Mouse (Mus musculus) liver, postnatal 0 days (tissue): ENCODE results near the gene Dpyd. TPM values are rescaled to one million over a fixed set of nuclear protein-coding genes. Genes with fewer than 3 reads are reported as not detected.

Source experiments
- ATAC-seq: fragments of 200-750 bp; cut with Nextera tagmentation; 2 replicates; pipeline ENCODE4 v1.8.0; 2017; ENCODE audit warnings: mild to moderate bottlenecking, moderate library complexity
- DNase-seq: peaks from one replicate; pipeline ENCODE4 v3.0.0-alpha.2; 2016
- H3K27ac ChIP-seq: fragments of 300-500 bp; sonication (generic); 2 replicates; pipeline ENCODE4 v1.5.1; 2014; ENCODE audit warnings: antibody characterized with exemption, moderate library complexity, mild to moderate bottlenecking, low read depth
- H3K27me3 ChIP-seq: fragments of 300-500 bp; sonication (generic); 2 replicates; pipeline ENCODE4 v1.6.1; 2014; ENCODE audit warnings: low read length, control low read depth, mixed read lengths; ENCODE audit not compliant: insufficient read depth
- H3K36me3 ChIP-seq: fragments of 300-500 bp; sonication (generic); replicated peaks from 2 replicates; pipeline ENCODE4 v1.6.1; 2014; ENCODE audit warnings: mild to moderate bottlenecking, control low read depth, low read length, moderate library complexity, mixed read lengths; ENCODE audit not compliant: insufficient read depth
- H3K4me1 ChIP-seq: fragments of 300-500 bp; sonication (generic); 2 replicates; pipeline ENCODE4 v1.6.1; 2014; ENCODE audit warnings: antibody characterized with exemption, mild to moderate bottlenecking, control low read depth; ENCODE audit not compliant: insufficient read depth
- H3K4me2 ChIP-seq: fragments of 300-500 bp; sonication (generic); 2 replicates; pipeline ENCODE4 v1.6.1; 2014; ENCODE audit warnings: low read depth, mild to moderate bottlenecking, low read length, moderate library complexity, mixed read lengths
- H3K4me3 ChIP-seq: fragments of 300-500 bp; sonication (generic); 2 replicates; pipeline ENCODE4 v1.5.1; 2014; ENCODE audit warnings: low read depth, low read length
- H3K9ac ChIP-seq: fragments of 300-500 bp; sonication (generic); replicated peaks from 2 replicates; pipeline ENCODE4 v1.6.1; 2014; ENCODE audit warnings: mild to moderate bottlenecking, moderate library complexity
- H3K9me3 ChIP-seq: fragments of 300-500 bp; sonication (generic); 2 replicates; pipeline ENCODE4 v1.6.1; 2016; ENCODE audit warnings: mild to moderate bottlenecking, control low read depth, low read length, mixed read lengths
- CTCF ChIP-seq: sonication (generic); IDR thresholded peaks from 2 replicates; pipeline ENCODE4 v1.5.1; 2016; ENCODE audit warnings: antibody characterized with exemption, low read depth
- EP300 ChIP-seq: IDR thresholded peaks from 2 replicates; pipeline ENCODE4 v1.6.1; 2016; ENCODE audit warnings: antibody characterized with exemption, low read depth, mild to moderate bottlenecking
- WGBS: fragments of 180-500 bp; shearing (Covaris S2); extraction: QIAGEN DNeasy Blood & Tissue Kit; methylation state at CpG from one replicate; pipeline ENCODE4 v1.1.7; 2014; ENCODE audit not compliant: insufficient replicate concordance; 5-methylcytosine and 5-hydroxymethylcytosine counted together
- polyA plus RNA-seq: library from polyadenylated mRNA; unstranded; fragments of >200 nt; fragmentation: Nextera tagmentation; extraction: Ambion mirVana; gene quantifications from 2 replicates; pipeline ENCODE4 v1.2.1, GENCODE M21; 2015

The Dpyd gene
- polyA plus RNA-seq, 1 experiment from 2014 or later = 38.5 TPM

GRCm38 (mm10) chr3:118601689-118602640, 40.0 kb downstream of the Dpyd start:
- DNase-seq = no peak
- H3K4me2 ChIP-seq = no peak overlapping the region
- H3K36me3 ChIP-seq = no peaks in the 10 kb centered on the region
- no peak overlapping the region for H3K27ac ChIP-seq
- H3K4me1 ChIP-seq = no peaks in the 10 kb centered on the region
- H3K9me3 ChIP-seq = no peaks in the 10 kb centered on the region
- H3K9ac ChIP-seq = no peak overlapping the region
- no peak for TF ChIP-seq EP300
- TF ChIP-seq CTCF = no peak
- ATAC-seq = no peak
- no peaks in the 10 kb centered on the region for H3K27me3 ChIP-seq
- WGBS = 64% methylated on average over 7 of the region's 7 CpGs
- no peak overlapping the region for H3K4me3 ChIP-seq

GRCm38 (mm10) chr3:118608708-118609107, 46.8 kb downstream of the Dpyd start:
- 78% methylated on average over 4 of the region's 4 CpGs for WGBS
- no peaks in the 10 kb centered on the region for H3K27me3 ChIP-seq
- no peak overlapping the region for H3K4me2 ChIP-seq
- no peaks in the 10 kb centered on the region for H3K9me3 ChIP-seq
- no peaks in the 10 kb centered on the region for H3K36me3 ChIP-seq
- no peak overlapping the region for H3K4me3 ChIP-seq
- no peak for ATAC-seq
- DNase-seq = no peak
- no peaks in the 10 kb centered on the region for H3K4me1 ChIP-seq
- H3K27ac ChIP-seq = no peak overlapping the region
- H3K9ac ChIP-seq = no peak overlapping the region
- TF ChIP-seq CTCF = no peak
- no peak for TF ChIP-seq EP300

- no peaks in the 10 kb centered on the region for H3K4me1 ChIP-seq
- no peak overlapping the region for H3K9ac ChIP-seq
- TF ChIP-seq CTCF (no peak), EP300 (no peak)
- no peak overlapping the region for H3K4me2 ChIP-seq
- no peak overlapping the region for H3K27ac ChIP-seq
- DNase-seq (no peak), ATAC-seq (no peak)
- H3K9me3 ChIP-seq = no peaks in the 10 kb centered on the region
- 67% methylated on average over 9 of the region's 9 CpGs for WGBS
- no peaks in the 10 kb centered on the region for H3K36me3 ChIP-seq
- no peak overlapping the region for H3K4me3 ChIP-seq
- H3K27me3 ChIP-seq = no peaks in the 10 kb centered on the region
Observed at GRCm38 (mm10) chr3:118626455-118627375, 64.8 kb downstream of the Dpyd start.

GRCm38 (mm10) chr3:118629737-118630136, 67.8 kb downstream of the Dpyd start:
- TF ChIP-seq CTCF (no peak), EP300 (no peak)
- no peaks in the 10 kb centered on the region for H3K4me1 ChIP-seq
- H3K27me3 ChIP-seq = no peaks in the 10 kb centered on the region
- no peaks in the 10 kb centered on the region for H3K36me3 ChIP-seq
- H3K4me3 ChIP-seq = no peak overlapping the region
- 87% methylated on average over 1 of the region's 1 CpGs for WGBS
- H3K9ac ChIP-seq = no peak overlapping the region
- no peak overlapping the region for H3K4me2 ChIP-seq
- ATAC-seq (no peak), DNase-seq (no peak)
- H3K27ac ChIP-seq = no peak overlapping the region
- no peaks in the 10 kb centered on the region for H3K9me3 ChIP-seq

- Histone ChIP-seq H3K4me2 (no peak overlapping the region), H3K4me3 (no peak overlapping the region), H3K9me3 (no peaks in the 10 kb centered on the region), H3K27ac (no peak overlapping the region), H3K4me1 (no peaks in the 10 kb centered on the region), H3K27me3 (no peaks in the 10 kb centered on the region), H3K36me3 (no peaks in the 10 kb centered on the region), H3K9ac (no peak overlapping the region)
- ATAC-seq (no peak), DNase-seq (no peak)
- TF ChIP-seq EP300 = no peak
- no peak for TF ChIP-seq CTCF
- WGBS = 80% methylated on average over 10 of the region's 10 CpGs
Observed at GRCm38 (mm10) chr3:118646024-118646570, 84.2 kb downstream of the Dpyd start.
